Mouse (Mus musculus): ENCODE results near the gene Smok3b.

Smok3b gene

GRCm38 (mm10) chr5:138084996-138085395 is 63.8 kb downstream of the Smok3b start, which contains the start of gene Zkscan1:
Gene Zkscan1, plus strand, starts transcription at chr5:138085084.
- peak; percentile 67 for DNase-seq (ENCODE audit: extremely low spot score, low read depth, low spot score)

- DNase-seq (ENCODE audit: extremely low spot score, low read depth, low spot score), result no peak
Observed at GRCm38 (mm10) chr5:138085421-138085911, 64.2 kb downstream of the Smok3b start.

GRCm38 (mm10) chr5:138086842-138087241 is 65.6 kb downstream of the Smok3b start:
- DNase-seq (ENCODE audit: extremely low spot score, low read depth, low spot score), result no peak

DNA sequence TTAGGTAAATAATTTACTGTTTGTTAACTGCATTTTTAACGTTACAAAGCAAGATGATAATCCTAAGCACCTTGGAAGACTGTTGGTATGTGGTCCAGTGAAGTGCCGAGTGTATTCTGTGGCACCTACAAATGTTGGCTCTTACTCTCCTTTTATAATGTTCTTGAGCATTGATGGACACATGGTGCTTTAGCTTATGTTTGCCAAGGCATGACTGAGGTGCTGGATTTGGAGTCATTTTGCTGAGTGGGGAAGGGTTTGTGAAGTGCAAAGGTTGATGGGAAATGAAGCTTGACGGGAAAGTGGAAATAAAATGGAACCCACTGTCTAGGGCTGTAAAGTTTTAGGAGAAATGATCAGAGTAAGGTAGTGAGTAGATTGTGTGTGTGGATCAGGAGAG is 67.1 kb downstream of the Smok3b start:
- no peak for DNase-seq (ENCODE audit: extremely low spot score, low read depth, low spot score)

GRCm38 (mm10) chr5:138089108-138089551 is 67.9 kb downstream of the Smok3b start:
- DNase-seq (ENCODE audit: extremely low spot score, low read depth, low spot score), result no peak

GRCm38 (mm10) chr5:138090271-138090670 is 69.0 kb downstream of the Smok3b start:
- no peak for DNase-seq (ENCODE audit: extremely low spot score, low read depth, low spot score)

- DNase-seq (ENCODE audit: extremely low spot score, low read depth, low spot score), result no peak
Observed at GRCm38 (mm10) chr5:138090737-138091136, 69.5 kb downstream of the Smok3b start.

DNA sequence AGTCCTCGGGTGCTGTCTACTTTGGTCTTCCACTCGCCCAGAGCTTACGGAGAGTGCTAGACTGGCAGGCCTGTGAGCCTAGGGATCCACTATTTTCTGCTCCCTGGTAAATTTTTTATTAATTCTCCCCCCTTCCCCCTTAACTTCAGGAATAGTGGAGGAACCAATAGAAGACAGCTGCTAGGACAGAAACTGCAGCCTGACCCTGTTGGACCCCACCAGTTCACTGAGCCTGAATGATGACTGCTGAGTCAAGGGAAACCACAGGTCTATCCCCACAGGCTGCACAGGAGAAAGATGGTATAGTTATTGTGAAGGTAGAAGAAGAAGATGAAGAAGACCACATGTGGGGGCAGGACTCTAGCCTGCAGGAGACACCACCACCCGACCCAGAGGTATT is 71.5 kb downstream of the Smok3b start:
- DNase-seq (ENCODE audit: extremely low spot score, low read depth, low spot score), result no peak

- no peak for DNase-seq (ENCODE audit: extremely low spot score, low read depth, low spot score)
Observed at GRCm38 (mm10) chr5:138094474-138094873, 73.2 kb downstream of the Smok3b start.

All from hindlimb bud, embryonic 11.5 days (tissue).